Mouse (Mus musculus) midbrain, embryonic 16.5 days (tissue): ENCODE results near the gene Fip1l1. TPM values are rescaled to one million over a fixed set of nuclear protein-coding genes. Genes with fewer than 3 reads are reported as not detected.

Experiments used
- ATAC-seq: fragments of 200-750 bp; cut with Nextera tagmentation; 2 replicates; pipeline ENCODE4 v1.8.0; 2017; ENCODE audit warnings: moderate TSS enrichment
- H3K27ac ChIP-seq: fragments of 300-500 bp; sonication (generic); 2 replicates; pipeline ENCODE4 v1.5.1; 2014; ENCODE audit warnings: mild to moderate bottlenecking, low read length, mixed read lengths
- H3K27me3 ChIP-seq: fragments of 300-500 bp; sonication (generic); 2 replicates; pipeline ENCODE4 v1.6.1; 2014; ENCODE audit warnings: low read depth, low read length, mixed read lengths; ENCODE audit not compliant: control insufficient read depth, insufficient read depth
- H3K36me3 ChIP-seq: fragments of 300-500 bp; sonication (generic); 2 replicates; pipeline ENCODE4 v1.6.1; 2014; ENCODE audit warnings: mild to moderate bottlenecking, low read length, moderate library complexity, mixed read lengths; ENCODE audit not compliant: control insufficient read depth, insufficient read depth
- H3K4me1 ChIP-seq: fragments of 300-500 bp; sonication (generic); 2 replicates; pipeline ENCODE4 v1.6.1; 2014; ENCODE audit warnings: mild to moderate bottlenecking, low read length, mixed read lengths; ENCODE audit not compliant: control insufficient read depth, insufficient read depth
- H3K4me2 ChIP-seq: fragments of 300-500 bp; sonication (generic); 2 replicates; pipeline ENCODE4 v1.6.1; 2014; ENCODE audit warnings: mild to moderate bottlenecking, low read length, mixed read lengths
- H3K4me3 ChIP-seq: fragments of 300-500 bp; sonication (generic); 2 replicates; pipeline ENCODE4 v1.5.1; 2014; ENCODE audit warnings: low read depth, mild to moderate bottlenecking, low read length, moderate library complexity, mixed read lengths
- H3K9ac ChIP-seq: fragments of 300-500 bp; sonication (generic); 2 replicates; pipeline ENCODE4 v1.6.1; 2014; ENCODE audit warnings: low read depth, low read length, mixed read lengths
- H3K9me3 ChIP-seq: fragments of 300-500 bp; sonication (generic); replicated peaks from 2 replicates; pipeline ENCODE4 v1.6.1; 2014; ENCODE audit warnings: mild to moderate bottlenecking, low read length, mixed read lengths; ENCODE audit not compliant: control insufficient read depth, poor library complexity, severe bottlenecking
- WGBS: fragments of 180-500 bp; shearing (Covaris S2); extraction: QIAGEN DNeasy Blood & Tissue Kit; methylation state at CpG from one replicate; pipeline ENCODE4 v1.1.7; 2014; 5-methylcytosine and 5-hydroxymethylcytosine counted together
- polyA plus RNA-seq: library from polyadenylated mRNA; unstranded; fragments of >200 nt; fragmentation: Nextera tagmentation; extraction: Ambion mirVana; gene quantifications from 2 replicates; pipeline ENCODE4 v1.2.1, GENCODE M21; 2015

Fip1l1 gene
- polyA plus RNA-seq, 1 experiment from 2014 or later: 69.6 TPM

- Histone ChIP-seq H3K27me3 (no peaks in the 10 kb centered on the region), H3K36me3 (no peaks in the 10 kb centered on the region)
- no peak for ATAC-seq
These were observed 107.0 kb downstream of the Fip1l1 start for GRCm38 (mm10) chr5:74642291-74642690.

GRCm38 (mm10) chr5:74647584-74647984 lies 112.3 kb downstream of the Fip1l1 start:
- no peaks in the 10 kb centered on the region for H3K4me1 ChIP-seq
- H3K4me2 ChIP-seq: no peak overlapping the region
- no peak overlapping the region for H3K27ac ChIP-seq
- H3K27me3 ChIP-seq: no peaks in the 10 kb centered on the region
- no peaks in the 10 kb centered on the region for H3K9me3 ChIP-seq
- ATAC-seq: no peak
- 65% methylated on average over 5 of the region's 6 CpGs for WGBS
- H3K36me3 ChIP-seq: no peaks in the 10 kb centered on the region
- no peak overlapping the region for H3K9ac ChIP-seq
- no peak overlapping the region for H3K4me3 ChIP-seq

More at GRCm38 (mm10) chr5:74642291-74642690, 107.0 kb downstream of the Fip1l1 start:
- H3K27ac ChIP-seq: no peak overlapping the region
- 86% methylated on average over 2 of the region's 2 CpGs for WGBS
- no peak overlapping the region for H3K9ac ChIP-seq
- H3K9me3 ChIP-seq: no peaks in the 10 kb centered on the region
- no peak overlapping the region for H3K4me3 ChIP-seq
- H3K4me1 ChIP-seq: no peaks in the 10 kb centered on the region
- no peak overlapping the region for H3K4me2 ChIP-seq

GRCm38 (mm10) chr5:74648216-74648615 lies 113.0 kb downstream of the Fip1l1 start:
- Histone ChIP-seq H3K4me1 (no peaks in the 10 kb centered on the region), H3K4me2 (no peak overlapping the region), H3K9ac (no peak overlapping the region), H3K27ac (no peak overlapping the region), H3K36me3 (no peaks in the 10 kb centered on the region), H3K4me3 (no peak overlapping the region), H3K9me3 (no peaks in the 10 kb centered on the region), H3K27me3 (no peaks in the 10 kb centered on the region)
- no peak for ATAC-seq
- 80% methylated on average over 9 of the region's 9 CpGs for WGBS

Other genes starting within 250 kb of the Fip1l1 start
- 18.1 and 21.5 TPM in 2 replicates for gene Scfd2, start 3.7 kb upstream of the Fip1l1 start, polyA plus RNA-seq
- gene Lnx1, start 167.5 kb downstream of the Fip1l1 start, polyA plus RNA-seq: 16.9 and 22.7 TPM in 2 replicates